Mouse (Mus musculus) layer of hippocampus, adult 9-10 months (tissue): ENCODE results near the gene Fancc.

Source experiments
- DNase-seq: peaks from one replicate; pipeline ENCODE4 v3.0.0; 2022; ENCODE audit warnings: low spot score

Gene Fancc

DNA sequence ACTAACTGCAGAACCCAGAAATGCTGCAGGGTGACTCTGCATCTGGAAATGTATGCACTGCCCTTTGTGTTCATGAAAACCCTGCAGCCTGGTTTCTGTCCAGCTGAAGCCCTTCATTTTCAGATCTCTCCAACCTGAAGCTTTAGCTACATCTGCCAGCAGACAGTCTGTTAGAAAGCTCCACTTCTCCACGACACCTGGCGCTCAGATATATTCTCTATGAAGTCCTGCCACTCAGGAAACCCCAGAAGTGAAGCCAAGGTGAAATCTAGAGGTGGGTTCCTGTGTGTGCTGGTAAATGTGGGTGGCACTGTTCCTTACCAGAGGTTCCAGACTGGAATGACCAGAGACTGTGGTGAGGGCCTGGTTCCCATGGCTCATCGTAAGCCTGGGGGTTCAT, 235.4 kb downstream of the Fancc start:
- DNase-seq = no peak

DNA sequence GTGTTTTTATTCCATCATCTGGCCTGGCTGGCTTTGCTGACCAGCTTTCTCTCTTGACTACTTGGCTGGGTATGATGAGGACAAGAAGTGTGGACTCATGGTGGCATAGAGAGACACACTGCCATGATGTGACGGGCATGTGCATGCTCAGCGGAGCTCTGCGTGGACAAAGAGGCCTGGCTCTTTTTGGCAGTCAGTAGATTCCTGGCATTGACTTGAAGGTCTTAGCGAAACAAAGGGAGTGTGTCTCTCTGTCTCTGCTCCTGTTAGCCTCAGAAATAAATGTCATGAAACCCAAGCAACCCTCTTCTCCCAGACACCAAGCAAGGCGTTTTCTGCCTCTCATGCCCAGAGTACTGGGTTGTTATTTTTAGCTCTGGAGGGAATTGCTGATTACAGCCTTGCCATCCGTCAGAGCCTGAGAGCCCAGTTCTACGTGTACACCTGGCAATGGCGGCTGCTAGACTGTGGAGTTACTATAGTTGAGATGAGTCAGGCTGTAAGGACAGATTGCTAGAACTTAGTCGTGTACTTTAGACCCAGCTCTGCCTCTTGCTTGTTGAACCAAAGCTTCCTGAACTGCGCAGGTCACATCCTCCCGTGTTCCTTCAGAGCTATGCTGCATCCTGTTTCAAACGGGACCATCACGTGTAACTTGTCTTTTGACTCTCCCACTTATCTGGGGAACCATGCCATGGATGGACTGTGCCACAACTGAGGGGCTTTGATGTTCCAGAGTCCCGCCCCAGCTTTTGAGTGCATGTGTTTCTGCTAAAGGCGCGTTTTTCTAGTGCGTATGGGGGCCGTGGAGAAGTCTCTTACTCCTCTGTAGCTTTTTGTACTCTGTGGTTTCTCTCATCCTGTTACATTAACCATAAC, 236.1 kb downstream of the Fancc start:
- no peak for DNase-seq

DNA sequence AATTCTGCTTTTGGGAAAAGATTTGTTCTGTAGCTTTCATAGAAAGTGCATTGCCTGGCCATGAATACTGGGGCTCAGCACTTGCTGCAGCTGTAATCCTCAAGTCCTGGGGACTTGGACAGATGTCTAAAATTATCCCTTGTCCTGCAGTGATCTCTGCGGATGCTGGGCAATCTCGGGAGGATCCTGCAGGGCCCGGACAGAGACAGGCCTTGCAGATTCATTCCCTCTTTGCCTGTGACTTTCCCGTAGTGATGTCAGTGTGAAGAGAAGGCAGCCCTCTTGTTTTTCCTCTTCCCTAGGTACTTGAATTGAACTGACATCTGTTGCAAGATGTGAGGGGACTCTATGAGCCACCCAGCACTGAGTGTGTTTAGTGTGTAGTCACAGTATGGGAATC, 236.9 kb downstream of the Fancc start:
- DNase-seq = no peak

GRCm38 (mm10) chr13:63258671-63259070, 238.4 kb downstream of the Fancc start:
- DNase-seq = no peak

DNA sequence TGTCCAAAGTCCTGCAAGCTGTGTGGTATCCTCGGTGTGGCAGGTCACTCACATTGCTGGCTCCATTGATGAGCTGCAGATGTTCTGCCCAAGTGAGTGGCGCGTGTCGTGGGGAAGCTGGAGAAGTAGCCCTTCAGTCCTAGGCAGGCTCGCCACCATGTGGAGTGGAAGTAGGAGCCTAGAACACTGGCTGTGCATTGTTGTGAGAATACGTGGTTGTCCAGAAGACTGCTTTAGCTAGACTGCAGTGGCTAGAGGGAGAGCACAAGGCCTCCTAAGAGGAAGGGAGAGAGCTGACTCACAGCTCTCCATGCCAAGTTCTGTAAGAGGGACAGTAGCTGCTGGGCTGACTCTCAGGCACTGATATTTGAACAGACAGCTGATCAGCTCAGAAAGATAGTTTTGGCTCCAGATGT, 238.9 kb downstream of the Fancc start:
- no peak for DNase-seq

GRCm38 (mm10) chr13:63256807-63257206, 240.3 kb downstream of the Fancc start:
- no peak for DNase-seq

DNA sequence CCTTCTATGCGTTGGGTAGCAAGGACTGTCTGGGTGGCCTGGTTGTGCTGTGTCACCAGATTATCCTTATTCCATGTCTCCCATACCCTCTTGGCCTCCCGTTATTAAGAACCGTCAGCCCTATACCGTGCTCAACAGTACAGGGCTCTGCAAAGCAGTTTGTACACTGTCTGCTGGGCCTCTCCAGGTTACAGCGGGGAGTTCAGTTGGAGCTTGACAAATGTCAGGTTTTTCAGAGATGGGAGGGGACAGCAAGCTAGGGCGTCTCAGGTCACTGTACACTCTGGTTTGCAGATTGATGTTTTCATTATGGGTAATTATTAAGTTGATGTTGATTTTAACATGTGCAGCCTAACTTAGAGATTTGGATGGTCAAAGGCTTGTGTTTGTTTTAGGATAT, 240.9 kb downstream of the Fancc start:
- no peak for DNase-seq

DNA sequence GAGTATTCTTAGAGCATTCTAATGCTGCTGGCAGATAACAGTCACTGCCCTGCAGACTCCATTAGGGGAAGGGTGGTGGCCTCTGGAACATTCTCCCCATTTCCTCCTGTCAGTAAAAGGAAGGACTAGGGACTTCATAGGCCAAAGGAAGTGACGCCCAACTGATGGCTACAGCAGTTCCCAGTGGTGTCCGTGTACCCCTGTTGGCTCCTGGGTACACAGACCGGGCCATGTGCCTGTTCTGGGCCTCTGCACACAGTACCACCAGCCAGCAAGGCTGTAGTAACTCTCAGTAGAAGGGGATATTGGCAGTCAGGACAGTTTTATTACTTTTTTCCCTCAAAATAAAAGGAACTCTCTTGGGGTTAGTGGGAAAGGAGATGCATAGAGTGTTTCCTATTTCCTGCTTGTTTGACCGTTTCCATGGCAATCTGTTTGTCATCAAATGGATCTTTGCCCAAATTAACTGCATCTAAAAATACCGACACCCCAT, 241.5 kb downstream of the Fancc start:
- no peak for DNase-seq

DNA sequence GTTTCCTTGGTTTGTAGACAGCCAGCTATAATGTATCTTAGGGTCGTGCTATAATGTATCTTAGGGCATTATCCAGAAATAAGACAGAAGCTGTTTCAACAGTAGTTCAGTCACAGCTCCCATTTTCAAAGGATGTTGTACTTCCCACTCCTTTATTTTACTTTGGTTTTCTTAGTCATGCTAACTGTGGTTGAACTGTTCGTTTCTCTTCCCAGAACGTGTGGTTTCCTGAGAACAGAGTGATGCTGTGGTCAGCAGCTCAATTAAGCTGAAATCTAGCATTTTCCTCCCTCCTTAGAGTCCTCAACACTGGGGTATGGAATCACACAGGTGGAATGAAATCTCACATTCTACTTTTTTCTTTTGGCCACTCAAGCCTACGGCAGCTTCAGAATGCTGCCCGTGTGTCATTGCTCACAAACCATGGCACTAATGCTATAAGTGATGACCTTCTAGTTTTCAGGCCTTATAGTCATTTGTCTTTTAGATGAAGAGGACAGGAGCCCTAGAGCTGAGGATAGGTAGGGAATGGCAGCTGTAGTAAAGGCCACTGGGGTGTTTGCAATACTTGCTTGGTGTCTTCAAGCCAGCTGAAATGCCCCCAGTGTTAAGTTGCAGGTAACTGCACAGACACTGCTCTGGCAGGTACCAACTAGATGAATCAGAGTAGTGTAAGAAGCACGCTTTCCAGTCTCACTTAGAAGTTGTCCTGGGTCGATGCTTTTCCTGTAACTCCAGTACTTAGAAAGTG, 243.0 kb downstream of the Fancc start:
- no peak for DNase-seq

DNA sequence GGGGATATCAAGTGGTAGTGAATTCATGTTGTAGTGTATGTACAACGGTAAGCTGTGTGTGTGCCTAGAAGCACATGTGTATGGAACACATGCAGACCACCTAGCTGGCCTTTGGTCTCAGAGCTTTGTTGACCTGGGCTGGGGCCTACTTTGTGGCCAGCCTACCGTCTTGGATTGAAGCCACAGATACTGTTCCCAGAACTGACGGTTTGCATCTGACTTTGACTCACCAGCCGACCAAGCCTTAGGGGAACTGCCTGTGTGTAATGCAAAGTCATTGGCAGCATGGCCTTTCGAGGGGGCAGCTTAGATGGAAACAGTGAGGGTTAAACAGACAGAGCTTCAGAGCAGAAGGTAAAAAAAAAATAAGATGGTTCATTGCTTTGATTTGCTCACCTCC, 243.9 kb downstream of the Fancc start:
- no peak for DNase-seq

GRCm38 (mm10) chr13:63252295-63253010, 244.6 kb downstream of the Fancc start:
- DNase-seq = no peak

- DNase-seq = no peak
Measured at GRCm38 (mm10) chr13:63251118-63251889, 245.8 kb downstream of the Fancc start.

- DNase-seq = no peak
Measured at GRCm38 (mm10) chr13:63250441-63250980, 246.6 kb downstream of the Fancc start.

GRCm38 (mm10) chr13:63249741-63250431, 247.2 kb downstream of the Fancc start:
- no peak for DNase-seq

GRCm38 (mm10) chr13:63249171-63249570, 247.9 kb downstream of the Fancc start:
- no peak for DNase-seq

GRCm38 (mm10) chr13:63248318-63248717, 248.8 kb downstream of the Fancc start:
- DNase-seq = no peak

DNA sequence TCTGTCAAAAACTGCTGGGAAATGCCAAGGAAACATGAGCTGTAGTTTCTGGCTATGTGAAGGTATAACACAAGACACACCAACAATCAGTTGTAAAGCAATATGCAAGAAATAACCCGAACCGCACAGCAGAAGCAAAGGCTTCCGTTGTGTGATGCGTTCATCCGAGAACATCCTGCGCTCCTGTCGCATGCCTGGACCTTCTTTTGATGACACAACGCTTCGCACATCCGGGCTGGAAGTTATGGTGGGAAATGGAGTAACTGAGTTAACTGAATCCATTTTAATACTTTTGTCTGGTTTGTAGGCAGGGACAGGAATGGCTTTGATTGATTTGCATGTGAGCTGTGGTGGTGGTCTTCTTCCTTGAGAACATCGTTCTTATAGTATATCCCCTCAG, 249.4 kb downstream of the Fancc start:
- DNase-seq = no peak

DNA sequence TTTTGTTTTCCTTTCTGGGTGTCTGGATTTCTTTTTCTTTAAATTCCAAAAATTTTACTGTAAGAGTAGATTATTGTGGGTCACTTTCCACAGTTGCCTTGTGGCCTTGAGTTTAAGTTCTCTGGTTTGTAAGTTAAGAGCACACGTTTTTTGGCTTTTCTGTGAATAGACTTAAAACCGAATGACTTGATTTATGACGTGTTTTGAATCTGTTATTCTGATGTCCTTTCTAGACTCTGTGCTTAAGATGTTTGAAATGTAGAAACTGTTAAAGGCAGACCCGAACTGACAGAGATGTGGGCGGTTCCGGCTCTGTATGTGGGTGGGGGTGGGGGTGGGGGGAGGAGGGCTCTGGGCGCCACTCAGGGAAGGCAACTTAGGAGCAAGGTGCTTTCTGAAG, 250.0 kb downstream of the Fancc start:
- no peak for DNase-seq

DNA sequence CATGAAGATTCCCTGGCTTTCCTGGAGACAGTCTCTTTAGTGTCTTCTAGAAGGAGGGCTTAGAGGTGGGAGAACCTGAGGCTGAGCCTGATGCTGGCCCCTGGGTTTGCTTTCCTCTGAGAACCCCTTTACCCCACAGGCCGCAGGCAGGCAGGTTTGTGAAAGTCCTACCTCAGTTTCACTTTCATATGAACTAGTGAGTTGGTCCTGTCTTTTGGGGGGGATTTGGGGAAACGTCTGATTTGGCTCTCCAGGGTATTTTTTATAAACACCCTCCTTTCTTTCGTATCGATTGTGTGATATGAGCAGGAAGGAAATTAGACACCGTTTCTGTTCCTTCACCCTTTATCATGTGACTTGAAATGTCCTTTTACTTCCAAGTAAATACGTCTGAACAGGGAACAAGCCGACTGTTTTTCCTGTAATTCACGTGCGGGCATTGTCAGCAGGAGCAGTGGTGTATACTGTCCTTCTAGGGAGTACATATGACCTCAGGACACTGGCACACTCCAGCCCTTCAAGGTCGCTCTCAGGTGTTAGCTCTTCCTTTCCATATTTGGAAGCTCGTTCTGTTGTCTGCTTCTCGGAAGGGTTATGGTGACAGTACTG, 250.6 kb downstream of the Fancc start:
- no peak for DNase-seq

- DNase-seq = no peak
Measured at GRCm38 (mm10) chr13:63245812-63246211, 251.3 kb downstream of the Fancc start.
